Mouse (Mus musculus) 3134 (cell line): ENCODE measurements around the gene Nsfl1c.
"Not testable (repeated sequence)": the region's sequence is repeated elsewhere in the genome, so short reads cannot be mapped to it uniquely, and the experiment has no call there.

Source experiments
- DNase-seq: peaks from one replicate; pipeline ENCODE4 v3.0.0-alpha.2; 2011; ENCODE audit warnings: low spot score; ENCODE audit not compliant: insufficient read length; ENCODE audit errors: extremely low read depth

Gene Nsfl1c

GRCm38 (mm10) chr2:151494035-151494803 is at the start of gene Nsfl1c:
Nsfl1c (plus strand) TSS chr2:151494182.
- DNase-seq = peak; percentile 95

GRCm38 (mm10) chr2:151476053-151476452 is 17.9 kb upstream of the Nsfl1c start, which contains the start of gene 4921509C19Rik:
4921509C19Rik (minus strand) TSS chr2:151476153.
- DNase-seq = not testable (repeated sequence)

GRCm38 (mm10) chr2:151486496-151486895 is 7.5 kb upstream of the Nsfl1c start:
- no peak for DNase-seq

GRCm38 (mm10) chr2:151498358-151498757 is 4.4 kb downstream of the Nsfl1c start:
- no peak for DNase-seq

GRCm38 (mm10) chr2:151500442-151501007 is 6.5 kb downstream of the Nsfl1c start:
- DNase-seq = no peak

GRCm38 (mm10) chr2:151504226-151504625 is 10.2 kb downstream of the Nsfl1c start:
- no peak for DNase-seq

GRCm38 (mm10) chr2:151512199-151512598 is 18.2 kb downstream of the Nsfl1c start:
- no peak for DNase-seq

GRCm38 (mm10) chr2:151513525-151514285 is 19.7 kb downstream of the Nsfl1c start:
- no peak for DNase-seq

- DNase-seq = no peak
Measured at GRCm38 (mm10) chr2:151519000-151519399, 25.0 kb downstream of the Nsfl1c start.

- peak; percentile 22 for DNase-seq
Measured at GRCm38 (mm10) chr2:151524324-151525041, 30.5 kb downstream of the Nsfl1c start.

- peak; percentile 30 for DNase-seq
Measured at GRCm38 (mm10) chr2:151525520-151525919, 31.5 kb downstream of the Nsfl1c start.

GRCm38 (mm10) chr2:151528066-151528465 is 34.1 kb downstream of the Nsfl1c start:
- no peak for DNase-seq

- DNase-seq = no peak
Measured at GRCm38 (mm10) chr2:151529169-151529568, 35.2 kb downstream of the Nsfl1c start.

GRCm38 (mm10) chr2:151530378-151531230 is 36.6 kb downstream of the Nsfl1c start:
- peak; percentile 52 for DNase-seq

GRCm38 (mm10) chr2:151533632-151534031 is 39.6 kb downstream of the Nsfl1c start:
- no peak for DNase-seq

GRCm38 (mm10) chr2:151535961-151536617 is 42.1 kb downstream of the Nsfl1c start:
- DNase-seq = peak; percentile 49

GRCm38 (mm10) chr2:151536618-151536974 is 42.6 kb downstream of the Nsfl1c start:
- DNase-seq = peak; percentile 68

- no peak for DNase-seq
Measured at GRCm38 (mm10) chr2:151538646-151539045, 44.7 kb downstream of the Nsfl1c start.

- peak; percentile 95 for DNase-seq
Measured at GRCm38 (mm10) chr2:151542323-151543062, 48.5 kb downstream of the Nsfl1c start, which contains the start of gene Fkbp1a. Fkbp1a (plus strand) TSS chr2:151542483.
